Mouse (Mus musculus) heart, adult 11 months (tissue): ENCODE results near the gene Arpp19.
A peak's percentile ranks its signal among the peaks of the same experiment; 100 is the strongest.

ENCODE experiments used
- DNase-seq: peaks from one replicate; pipeline ENCODE4 v3.0.0; 2022

Gene Arpp19

GRCm38 (mm10) chr9:75040566-75040965 lies 3.2 kb downstream of the Arpp19 start:
- peak; percentile 19 for DNase-seq

DNA sequence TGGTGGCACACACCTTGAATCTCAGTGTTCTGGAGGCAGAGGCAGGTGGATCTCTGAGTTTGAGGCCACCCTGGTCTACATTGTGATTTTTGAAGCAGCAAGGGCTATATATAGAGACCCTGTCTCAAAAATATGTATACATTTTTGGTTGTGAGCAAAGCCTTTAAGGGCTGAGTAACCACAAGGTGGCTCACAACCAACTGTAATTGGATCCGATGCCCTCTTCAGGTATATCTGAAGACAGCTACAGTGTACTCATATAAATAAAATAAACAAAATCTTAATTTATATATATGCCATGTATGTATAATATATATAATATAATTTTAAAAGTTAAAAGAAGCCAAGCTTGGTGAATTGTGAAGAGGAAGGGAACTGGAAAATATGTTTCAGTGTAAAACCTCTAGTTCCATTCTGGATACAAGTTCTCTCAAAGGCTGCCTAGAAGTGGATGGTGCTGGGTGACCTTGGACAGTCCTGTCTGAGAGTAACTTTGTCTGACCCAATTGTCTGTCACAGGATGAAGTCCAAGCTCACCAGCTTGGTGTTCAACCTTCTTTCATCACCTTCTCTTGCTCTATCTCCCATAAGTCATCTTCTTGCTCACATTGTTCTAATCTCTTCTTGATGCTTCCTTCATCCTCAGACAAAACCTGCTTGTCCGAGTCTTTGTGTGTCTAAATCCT lies 4.6 kb downstream of the Arpp19 start:
- peak; percentile 70 for DNase-seq

- peak; percentile 66 for DNase-seq
Observed at GRCm38 (mm10) chr9:75043191-75043590, 5.8 kb downstream of the Arpp19 start.

- DNase-seq: no peak
Observed at GRCm38 (mm10) chr9:75047079-75047478, 9.7 kb downstream of the Arpp19 start.

GRCm38 (mm10) chr9:75049100-75049499 lies 11.7 kb downstream of the Arpp19 start:
- DNase-seq: peak; percentile 89

DNA sequence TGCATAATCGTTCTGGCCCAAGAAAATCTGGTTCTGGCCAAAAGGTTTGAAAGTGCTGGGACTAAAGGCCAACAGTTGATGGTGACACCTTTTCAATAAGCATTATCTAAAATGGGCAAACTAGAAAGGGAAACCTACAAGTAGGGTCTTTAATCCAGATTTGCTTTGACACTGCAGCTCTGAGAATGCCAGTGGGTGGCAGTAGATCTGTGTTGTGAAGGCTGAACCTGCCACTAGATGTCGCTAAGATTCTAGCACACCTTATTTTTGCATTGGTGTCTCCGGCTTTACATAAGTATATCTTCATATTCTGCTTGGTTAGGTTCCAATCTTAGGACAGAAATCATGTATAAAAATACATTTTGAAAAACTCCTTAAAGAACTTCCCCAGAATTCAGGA lies 12.6 kb downstream of the Arpp19 start:
- DNase-seq: peak; percentile 91

DNA sequence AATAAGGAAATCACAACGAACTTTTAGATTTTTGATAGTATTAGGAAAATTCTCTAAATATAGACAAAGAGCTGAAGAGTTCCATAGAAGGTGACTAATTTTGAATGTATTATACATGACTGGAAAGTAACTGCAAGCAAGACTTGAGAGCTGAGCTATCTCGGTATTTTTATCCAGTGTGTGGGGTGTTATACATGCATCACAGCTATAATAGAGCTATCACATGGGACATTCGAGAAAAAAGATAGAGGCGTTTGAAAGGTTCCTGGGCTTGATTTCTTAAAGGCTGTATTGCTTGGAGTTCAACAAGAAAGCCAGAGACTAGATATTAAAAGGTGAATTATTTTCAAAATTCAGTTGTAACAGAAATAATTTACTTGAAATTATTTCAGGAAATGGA lies 14.4 kb downstream of the Arpp19 start:
- DNase-seq: no peak

GRCm38 (mm10) chr9:75055046-75055445 lies 17.6 kb downstream of the Arpp19 start:
- DNase-seq: peak; percentile 8

- DNase-seq: peak; percentile 61
Observed at GRCm38 (mm10) chr9:75064678-75065331, 27.4 kb downstream of the Arpp19 start.

DNA sequence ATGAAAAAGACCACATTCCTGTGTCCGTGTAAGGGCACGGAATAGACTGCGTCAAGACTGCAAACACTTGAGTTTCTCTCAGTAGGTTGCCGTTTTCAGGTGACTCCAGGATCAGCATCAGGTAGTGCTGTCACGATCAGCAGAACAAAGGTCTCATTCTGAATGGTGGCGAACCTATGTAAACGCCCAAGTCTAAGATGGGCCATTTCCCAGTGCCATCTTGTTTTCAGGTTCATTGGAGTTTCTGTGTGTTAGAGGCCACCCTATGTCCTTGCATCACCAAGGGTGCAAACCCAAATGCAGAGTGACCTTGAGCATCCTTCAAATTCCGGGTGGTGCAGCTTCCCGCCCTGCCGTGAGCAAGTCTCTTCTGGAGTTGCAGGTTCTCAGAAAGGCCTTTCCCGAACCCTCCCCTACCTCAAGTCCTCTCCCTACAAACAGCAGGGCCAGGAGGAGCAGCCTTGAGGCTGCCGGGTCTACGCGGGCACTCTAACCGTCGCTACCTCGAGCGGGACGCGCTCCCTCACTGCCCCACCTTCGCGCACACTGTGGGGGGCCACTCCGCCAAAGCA lies 33.1 kb downstream of the Arpp19 start, which contains the start of gene Myo5a:
Gene Myo5a, plus strand, starts transcription at position 559 of the 572 bp plus-strand sequence.
- no peak for DNase-seq

DNA sequence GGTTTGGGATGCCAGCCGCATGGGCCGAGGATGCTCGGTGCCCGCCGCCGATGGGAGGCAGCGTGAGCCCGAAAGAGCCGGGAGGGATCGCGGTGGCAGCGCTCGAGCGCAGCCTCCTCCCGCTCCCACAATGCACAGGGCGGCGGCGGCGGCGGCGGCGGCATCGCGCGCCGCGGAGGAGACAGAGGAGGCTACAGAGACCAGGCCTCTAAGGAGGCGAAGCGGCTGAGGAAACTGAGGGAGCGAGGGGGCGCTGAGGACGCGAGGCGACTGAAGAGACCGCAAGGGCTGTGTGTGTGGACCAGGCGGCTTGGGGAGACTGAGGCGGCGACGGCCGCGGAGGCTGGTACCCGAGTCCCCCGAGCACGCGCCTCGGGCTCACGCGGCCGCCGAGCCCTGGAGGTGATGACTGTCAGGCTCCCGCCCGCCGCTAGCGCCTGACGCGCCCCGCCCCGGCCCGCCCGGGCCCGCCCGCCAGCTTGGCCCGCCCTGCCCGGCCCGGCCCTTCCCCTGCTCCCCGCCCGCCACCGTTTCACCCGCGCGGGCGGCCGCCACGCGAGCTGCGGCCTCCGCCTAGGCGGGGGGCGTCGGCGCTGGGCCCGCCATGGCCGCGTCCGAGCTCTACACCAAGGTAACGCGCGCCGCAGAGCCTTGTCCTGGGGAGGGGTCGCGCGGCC lies 33.8 kb downstream of the Arpp19 start:
- peak; percentile 98 for DNase-seq

GRCm38 (mm10) chr9:75071706-75072192 lies 34.3 kb downstream of the Arpp19 start:
- peak; percentile 93 for DNase-seq

- no peak for DNase-seq
Observed at GRCm38 (mm10) chr9:75072361-75072760, 34.9 kb downstream of the Arpp19 start.

GRCm38 (mm10) chr9:75077191-75077590 lies 39.8 kb downstream of the Arpp19 start:
- peak; percentile 90 for DNase-seq

GRCm38 (mm10) chr9:75085242-75085824 lies 47.9 kb downstream of the Arpp19 start:
- peak; percentile 64 for DNase-seq

GRCm38 (mm10) chr9:75087823-75088222 lies 50.4 kb downstream of the Arpp19 start:
- DNase-seq: peak; percentile 80

- DNase-seq: peak; percentile 92
Observed at GRCm38 (mm10) chr9:75089285-75089684, 51.9 kb downstream of the Arpp19 start.

GRCm38 (mm10) chr9:75092134-75092533 lies 54.7 kb downstream of the Arpp19 start:
- DNase-seq: no peak

DNA sequence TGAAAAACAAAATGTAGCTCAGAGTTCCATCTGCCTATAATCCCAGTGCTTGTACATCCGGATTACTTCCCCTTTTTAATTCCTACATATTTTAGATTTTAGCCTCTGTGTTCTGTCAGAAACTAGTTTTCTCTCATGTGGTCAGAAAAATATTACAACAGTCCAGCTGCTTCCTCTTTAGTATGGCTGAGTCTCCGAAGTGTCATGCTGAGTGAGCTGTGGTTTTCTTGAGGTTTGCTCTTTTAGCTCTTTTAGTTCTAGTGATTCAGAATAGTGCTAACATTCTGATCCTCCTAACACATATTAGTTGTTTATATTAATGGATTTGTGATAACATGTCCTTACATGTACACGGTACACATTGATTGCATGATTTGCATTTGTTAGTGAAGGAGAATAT lies 57.3 kb downstream of the Arpp19 start:
- peak; percentile 85 for DNase-seq

DNA sequence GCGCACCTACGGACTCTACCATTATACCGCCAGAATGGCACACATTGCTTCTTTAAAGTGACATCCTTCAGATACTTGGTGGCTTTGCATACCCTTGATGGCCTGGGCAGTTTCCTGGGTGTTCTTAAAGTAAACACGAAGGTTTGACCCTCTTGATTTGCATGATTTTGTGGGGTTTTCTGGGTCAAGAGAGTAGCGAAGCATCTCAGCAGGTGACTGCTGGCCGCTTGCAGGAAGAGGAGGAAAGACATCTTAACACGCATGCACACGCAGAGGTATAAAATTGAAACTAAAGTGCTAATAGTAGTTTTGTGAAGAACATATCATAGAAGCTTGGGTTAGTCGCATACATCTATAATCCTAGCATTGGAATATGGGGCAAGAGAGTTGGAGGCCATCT lies 61.5 kb downstream of the Arpp19 start:
- peak; percentile 40 for DNase-seq

- peak; percentile 63 for DNase-seq
Observed at GRCm38 (mm10) chr9:75100157-75100781, 62.9 kb downstream of the Arpp19 start.

DNA sequence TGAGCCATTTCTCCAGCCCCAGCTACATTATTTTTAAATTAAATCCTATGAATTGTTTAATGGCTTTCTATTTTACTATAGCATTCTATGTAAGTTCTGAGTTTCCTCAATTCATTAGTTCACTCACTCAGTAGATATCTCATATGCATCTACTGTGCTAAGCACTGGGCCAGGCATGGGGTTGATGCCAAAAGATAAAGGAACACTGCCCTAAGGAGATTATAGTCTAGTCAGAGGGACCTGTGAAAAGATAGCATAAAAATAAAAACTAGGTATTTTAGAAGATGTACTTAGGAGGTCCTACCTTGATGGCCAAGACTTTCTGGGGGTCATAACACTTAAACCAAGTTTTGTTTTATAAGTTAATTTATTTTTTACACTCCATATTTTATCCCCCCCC lies 64.7 kb downstream of the Arpp19 start:
- peak; percentile 44 for DNase-seq
